Mouse (Mus musculus) heart, embryonic 11.5 days (tissue): Measurements from ENCODE around the gene Gm37240. TPM values are rescaled to one million over a fixed set of nuclear protein-coding genes. Genes with fewer than 3 reads are reported as not detected.

ENCODE experiments used
- ATAC-seq: fragments of 200-750 bp; cut with Nextera tagmentation; replicated peaks from 2 replicates; pipeline ENCODE4 v1.8.0; 2017; ENCODE audit warnings: moderate library complexity; ENCODE audit not compliant: insufficient number of reproducible peaks, low FRiP score, low TSS enrichment
- H3K27ac ChIP-seq: fragments of 300-500 bp; sonication (generic); 2 replicates; pipeline ENCODE4 v1.5.1; 2014; ENCODE audit warnings: mild to moderate bottlenecking, low read depth, low read length
- H3K27me3 ChIP-seq: fragments of 300-500 bp; sonication (generic); 2 replicates; pipeline ENCODE4 v1.6.1; 2014; ENCODE audit warnings: mild to moderate bottlenecking, low read length, mixed read lengths; ENCODE audit not compliant: control insufficient read depth, insufficient read depth
- H3K36me3 ChIP-seq: fragments of 300-500 bp; sonication (generic); 2 replicates; pipeline ENCODE4 v1.6.1; 2014; ENCODE audit warnings: mild to moderate bottlenecking, low read length, moderate library complexity, mixed read lengths; ENCODE audit not compliant: control insufficient read depth, insufficient read depth
- H3K4me1 ChIP-seq: fragments of 300-500 bp; sonication (generic); 2 replicates; pipeline ENCODE4 v1.6.1; 2014; ENCODE audit warnings: low read length; ENCODE audit not compliant: control insufficient read depth, insufficient read depth
- H3K4me2 ChIP-seq: fragments of 300-500 bp; sonication (generic); 2 replicates; pipeline ENCODE4 v1.6.1; 2014; ENCODE audit warnings: mild to moderate bottlenecking, moderate library complexity
- H3K4me3 ChIP-seq: fragments of 300-500 bp; sonication (generic); 2 replicates; pipeline ENCODE4 v1.5.1; 2014; ENCODE audit warnings: low read depth, low read length
- H3K9ac ChIP-seq: fragments of 300-500 bp; sonication (generic); 2 replicates; pipeline ENCODE4 v1.6.1; 2014; ENCODE audit warnings: mild to moderate bottlenecking, low read depth, low read length, moderate library complexity
- H3K9me3 ChIP-seq: fragments of 300-500 bp; sonication (generic); replicated peaks from 2 replicates; pipeline ENCODE4 v1.6.1; 2016; ENCODE audit warnings: low read length; ENCODE audit not compliant: control insufficient read depth
- WGBS: fragments of 180-500 bp; shearing (Covaris S2); extraction: QIAGEN DNeasy Blood & Tissue Kit; methylation state at CpG from one replicate; pipeline ENCODE4 v1.1.7; 2014; ENCODE audit not compliant: insufficient replicate concordance; 5-methylcytosine and 5-hydroxymethylcytosine counted together
- polyA plus RNA-seq: library from polyadenylated mRNA; unstranded; fragments of >200 nt; fragmentation: Nextera tagmentation; extraction: Ambion mirVana; gene quantifications from 2 replicates; pipeline ENCODE4 v1.2.1, GENCODE M21; 2014

The Gm37240 gene
- polyA plus RNA-seq, 1 experiment from 2014 or later: 4.5 TPM

- no peak overlapping the region for H3K4me2 ChIP-seq
- no peak overlapping the region for H3K4me3 ChIP-seq
- no peaks in the 10 kb centered on the region for H3K4me1 ChIP-seq
- H3K9ac ChIP-seq: no peak overlapping the region
- ATAC-seq: no peak
- H3K36me3 ChIP-seq: no peaks in the 10 kb centered on the region
- H3K27ac ChIP-seq: no peak overlapping the region
- no peaks in the 10 kb centered on the region for H3K27me3 ChIP-seq
- WGBS: 52% methylated on average over 4 of the region's 4 CpGs
- H3K9me3 ChIP-seq: no peaks in the 10 kb centered on the region
These were observed 58.3 kb downstream of the Gm37240 start for GRCm38 (mm10) chr3:85829047-85829446.

- no peak overlapping the region for H3K9ac ChIP-seq
- H3K4me2 ChIP-seq: no peak overlapping the region
- no peak overlapping the region for H3K4me3 ChIP-seq
- H3K27ac ChIP-seq: no peak overlapping the region
- no peaks in the 10 kb centered on the region for H3K4me1 ChIP-seq
- H3K36me3 ChIP-seq: no peaks in the 10 kb centered on the region
- no peak for ATAC-seq
- H3K27me3 ChIP-seq: no peaks in the 10 kb centered on the region
- WGBS: 82% methylated on average over 6 of the region's 6 CpGs
- no peaks in the 10 kb centered on the region for H3K9me3 ChIP-seq
These were observed 59.5 kb downstream of the Gm37240 start for GRCm38 (mm10) chr3:85827815-85828214.

- no peaks in the 10 kb centered on the region for H3K4me1 ChIP-seq
- H3K9me3 ChIP-seq: no peaks in the 10 kb centered on the region
- ATAC-seq: no peak
- no peak overlapping the region for H3K27ac ChIP-seq
- H3K4me3 ChIP-seq: no peak overlapping the region
- no peaks in the 10 kb centered on the region for H3K36me3 ChIP-seq
- no peak overlapping the region for H3K4me2 ChIP-seq
- 63% methylated on average over 4 of the region's 4 CpGs for WGBS
- no peak overlapping the region for H3K9ac ChIP-seq
- no peaks in the 10 kb centered on the region for H3K27me3 ChIP-seq
These were observed 60.0 kb downstream of the Gm37240 start for GRCm38 (mm10) chr3:85827283-85827682.

GRCm38 (mm10) chr3:85820839-85821548 lies 66.3 kb downstream of the Gm37240 start:
- Histone ChIP-seq H3K9me3 (no peaks in the 10 kb centered on the region), H3K36me3 (no peaks in the 10 kb centered on the region), H3K27me3 (no peaks in the 10 kb centered on the region), H3K4me3 (no peak overlapping the region), H3K4me1 (no peaks in the 10 kb centered on the region), H3K9ac (no peak overlapping the region), H3K4me2 (no peak overlapping the region), H3K27ac (no peak overlapping the region)
- no peak for ATAC-seq
- 79% methylated on average over 15 of the region's 15 CpGs for WGBS

- no peaks in the 10 kb centered on the region for H3K9me3 ChIP-seq
- ATAC-seq: no peak
- no peak overlapping the region for H3K9ac ChIP-seq
- H3K4me2 ChIP-seq: no peak overlapping the region
- 66% methylated on average over 3 of the region's 3 CpGs for WGBS
- no peak overlapping the region for H3K27ac ChIP-seq
- H3K36me3 ChIP-seq: no peaks in the 10 kb centered on the region
- H3K4me3 ChIP-seq: no peak overlapping the region
- no peaks in the 10 kb centered on the region for H3K27me3 ChIP-seq
- no peaks in the 10 kb centered on the region for H3K4me1 ChIP-seq
These were observed 68.0 kb downstream of the Gm37240 start for GRCm38 (mm10) chr3:85819319-85819718.

- 77% methylated on average over 2 of the region's 2 CpGs for whole genome bisulfite sequencing
- no peak within 1 kb of the TSS for H3K9ac ChIP-seq
- no peak within 1 kb of the TSS for H3K4me2 ChIP-seq
- H3K36me3 ChIP-seq: no peaks in the 10 kb centered on the region
- ATAC-seq: no peak
- H3K9me3 ChIP-seq: no peaks in the 10 kb centered on the region
- no peaks in the 10 kb centered on the region for H3K27me3 ChIP-seq
- no peak within 1 kb of the TSS for H3K27ac ChIP-seq
- H3K4me3 ChIP-seq: no peak within 1 kb of the TSS
- H3K4me1 ChIP-seq: peaks cover 4% of the 10 kb centered on the region; the same call in 1 of the 2 replicates
These were observed 70.1 kb downstream of the Gm37240 start, which contains the start of gene Fam160a1 for GRCm38 (mm10) chr3:85817191-85817590. TSS of gene Fam160a1 (minus strand) at chr3:85817291.

- H3K9ac ChIP-seq: no peak overlapping the region
- ATAC-seq: no peak
These were observed 73.1 kb downstream of the Gm37240 start for GRCm38 (mm10) chr3:85814241-85814640.

GRCm38 (mm10) chr3:85813101-85814014 lies 74.0 kb downstream of the Gm37240 start:
- Histone ChIP-seq H3K9ac (no peak overlapping the region), H3K4me1 (peaks cover 8% of the 10 kb centered on the region; the same call in 1 of the 2 replicates), H3K36me3 (no peaks in the 10 kb centered on the region), H3K9me3 (no peaks in the 10 kb centered on the region), H3K27ac (no peak overlapping the region), H3K27me3 (no peaks in the 10 kb centered on the region), H3K4me3 (no peak overlapping the region), H3K4me2 (no peak overlapping the region)
- 57% methylated on average over 4 of the region's 4 CpGs for WGBS
- no peak for ATAC-seq

More at GRCm38 (mm10) chr3:85814241-85814640, 73.1 kb downstream of the Gm37240 start:
- 52% methylated on average over 7 of the region's 7 CpGs for WGBS
- Histone ChIP-seq H3K4me3 (no peak overlapping the region), H3K36me3 (no peaks in the 10 kb centered on the region), H3K27ac (no peak overlapping the region), H3K27me3 (no peaks in the 10 kb centered on the region), H3K4me1 (peaks cover 8% of the 10 kb centered on the region; the same call in 1 of the 2 replicates), H3K4me2 (no peak overlapping the region), H3K9me3 (no peaks in the 10 kb centered on the region)
